Mouse (Mus musculus) yolk sac, embryonic 10.5 days (tissue): ENCODE measurements around the gene Kdm6b.

Experiments used
- DNase-seq: peaks from one replicate; pipeline ENCODE4 v3.0.0-alpha.2; 2017; ENCODE audit warnings: low spot score

Kdm6b gene

DNA sequence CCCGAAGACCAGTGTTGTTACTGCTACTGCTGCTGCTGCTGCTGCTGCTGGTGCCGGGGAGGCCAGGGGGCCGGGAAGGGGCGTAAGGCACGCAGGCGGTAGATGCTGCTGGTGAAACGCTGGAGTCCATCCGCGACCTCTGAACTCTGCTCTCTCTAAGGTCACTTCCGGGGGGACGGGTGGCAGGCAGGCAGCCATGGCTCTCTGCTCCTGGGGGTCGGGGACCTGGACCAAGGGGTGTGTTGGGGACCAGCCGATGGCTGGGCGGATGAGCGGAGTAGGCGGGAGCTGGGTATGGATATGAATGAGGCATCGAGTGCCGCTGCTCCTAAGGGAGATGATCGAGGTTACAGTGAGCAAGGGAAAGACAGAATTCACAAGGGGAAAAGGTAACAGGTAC, 7.2 kb downstream of the Kdm6b start:
- DNase-seq = no peak

DNA sequence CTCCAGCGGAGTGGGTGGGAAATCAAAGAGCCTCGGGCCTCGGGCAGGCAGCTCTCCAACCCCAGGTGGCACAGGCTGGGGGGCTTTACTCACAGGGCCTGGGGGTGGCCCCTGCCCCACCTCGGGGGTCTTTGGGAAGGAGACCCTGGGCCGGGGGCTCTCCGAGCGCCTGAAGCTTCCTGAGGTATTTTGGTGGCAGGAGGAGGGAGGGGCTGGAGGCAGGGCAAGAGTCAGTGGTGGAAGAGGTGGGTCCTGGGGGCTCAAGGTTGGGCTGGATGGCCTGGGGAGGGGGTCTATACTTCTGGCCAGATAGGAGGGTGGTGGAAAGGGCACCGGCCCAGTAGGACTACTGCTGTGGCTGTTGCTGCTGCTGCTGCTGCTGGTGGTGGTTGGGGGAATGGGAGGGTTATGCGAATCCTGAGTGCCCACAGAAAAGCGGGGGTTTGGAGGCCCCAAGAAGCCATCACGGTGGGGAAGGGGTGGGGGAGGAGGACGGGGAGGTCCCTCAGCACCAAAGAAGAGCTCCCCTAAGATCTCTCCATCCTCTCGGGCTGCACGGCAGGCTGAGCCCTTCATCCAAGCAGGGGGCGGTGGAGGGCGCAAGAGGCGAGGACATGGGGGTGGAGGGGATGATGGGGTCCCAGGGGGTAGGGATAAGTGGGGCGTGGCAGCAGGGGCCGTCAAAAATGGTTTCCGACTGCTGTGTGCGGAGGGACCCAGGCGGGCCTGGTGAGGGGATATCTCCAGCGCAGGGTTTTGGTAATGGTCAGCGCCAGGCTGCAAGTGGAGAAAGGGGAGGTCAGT, 7.9 kb downstream of the Kdm6b start:
- no peak for DNase-seq

DNA sequence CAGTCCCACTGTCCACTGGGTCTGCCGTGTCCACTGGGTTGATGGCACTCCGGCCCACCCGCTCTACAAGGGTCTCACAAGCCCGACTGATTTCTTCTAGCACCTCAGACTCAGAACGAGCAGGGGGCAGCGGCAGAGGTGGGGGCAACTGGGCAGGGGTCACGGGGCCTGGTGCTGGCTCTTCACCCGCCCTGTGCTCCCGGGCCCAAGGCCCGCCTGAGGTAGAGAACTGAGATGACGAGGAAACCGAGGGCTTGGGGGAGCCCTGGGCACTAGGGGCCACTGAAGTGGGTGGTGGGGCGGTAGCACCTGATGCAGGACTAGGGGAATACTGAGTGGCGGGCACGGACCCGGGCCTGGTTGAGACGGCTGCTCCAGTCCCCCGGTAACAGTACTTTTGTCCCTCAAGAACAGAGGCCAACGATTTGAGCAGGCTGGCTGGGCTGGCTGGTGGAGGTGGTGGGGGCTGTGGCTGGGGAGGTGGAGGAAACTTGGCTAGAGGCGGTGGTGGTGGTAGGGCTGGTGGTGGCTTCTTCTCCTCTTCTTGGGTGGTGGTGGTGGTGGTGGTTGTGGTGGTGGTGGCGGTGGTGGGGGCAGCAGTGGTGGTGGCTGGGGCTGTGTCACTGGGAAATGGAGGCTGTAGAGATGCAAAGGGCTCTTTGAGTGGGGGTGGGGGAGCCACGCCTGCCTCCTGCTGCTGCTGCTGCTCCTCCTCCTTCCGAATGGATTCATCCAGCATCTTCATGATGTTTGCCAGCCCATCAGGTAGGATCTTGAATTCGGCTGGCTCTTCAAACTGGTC, 8.7 kb downstream of the Kdm6b start:
- no peak for DNase-seq

DNA sequence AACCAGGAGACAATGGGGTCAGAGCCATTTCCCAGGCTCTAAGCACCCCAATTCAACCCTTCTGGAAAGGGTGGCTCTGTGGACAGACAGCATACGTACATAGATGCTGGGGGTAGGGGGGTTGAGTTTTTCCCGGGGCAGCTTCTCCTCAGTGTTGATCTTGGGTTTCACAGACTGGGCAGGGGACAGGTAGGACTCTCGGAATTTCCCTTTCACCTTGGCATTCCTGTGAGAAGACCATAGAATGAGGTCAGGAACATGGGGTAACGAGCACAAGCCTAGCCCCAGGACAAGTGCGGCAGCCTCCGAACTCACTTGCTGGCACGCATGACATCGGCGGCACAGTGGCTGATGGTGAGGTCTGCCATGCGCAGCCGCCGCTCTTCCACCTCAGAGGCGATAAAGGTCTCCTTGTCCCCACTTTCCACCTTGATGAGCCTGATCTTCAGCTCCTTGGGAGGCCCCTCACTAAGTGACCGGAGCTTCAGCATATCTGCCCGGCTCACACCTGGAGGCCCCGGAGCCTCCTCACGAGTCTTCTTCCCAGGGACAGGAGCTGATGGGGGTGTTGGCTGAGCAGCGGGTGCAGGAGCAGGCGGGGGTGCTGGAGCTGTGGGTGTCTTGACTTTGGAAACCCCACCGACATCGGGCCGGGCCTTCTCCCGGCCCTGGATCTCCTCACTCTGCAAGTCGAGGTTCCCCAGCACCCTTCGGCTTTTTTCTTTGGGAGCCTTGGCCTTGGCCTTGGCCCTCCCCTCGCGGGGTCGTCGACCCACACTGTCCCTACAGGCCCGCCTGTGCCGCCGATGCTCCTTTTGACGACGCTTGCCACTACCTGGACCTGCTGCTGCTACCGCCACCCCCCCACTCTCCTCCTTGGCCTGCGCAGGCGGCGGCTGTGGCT, 9.5 kb downstream of the Kdm6b start:
- no peak for DNase-seq

DNA sequence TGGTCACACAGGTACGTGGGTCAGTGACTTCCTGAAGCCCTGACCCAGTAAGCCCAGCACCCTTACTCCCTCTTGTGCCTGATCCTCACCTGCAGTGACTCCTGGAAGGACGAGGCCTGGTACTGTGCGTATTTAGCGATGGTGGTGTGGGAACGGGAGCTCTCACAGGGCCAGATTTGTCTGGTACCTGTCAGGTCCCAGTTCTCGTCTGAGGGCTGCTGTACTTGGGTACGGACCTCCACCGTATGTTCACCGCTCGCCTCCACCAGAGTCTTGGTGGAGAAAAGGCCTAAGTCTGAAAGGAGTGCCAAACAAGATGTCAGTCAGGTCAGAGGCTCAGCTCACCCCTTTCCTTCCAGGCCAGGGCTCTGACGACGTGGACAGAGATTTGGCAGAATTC, 11.5 kb downstream of the Kdm6b start:
- DNase-seq = no peak

DNA sequence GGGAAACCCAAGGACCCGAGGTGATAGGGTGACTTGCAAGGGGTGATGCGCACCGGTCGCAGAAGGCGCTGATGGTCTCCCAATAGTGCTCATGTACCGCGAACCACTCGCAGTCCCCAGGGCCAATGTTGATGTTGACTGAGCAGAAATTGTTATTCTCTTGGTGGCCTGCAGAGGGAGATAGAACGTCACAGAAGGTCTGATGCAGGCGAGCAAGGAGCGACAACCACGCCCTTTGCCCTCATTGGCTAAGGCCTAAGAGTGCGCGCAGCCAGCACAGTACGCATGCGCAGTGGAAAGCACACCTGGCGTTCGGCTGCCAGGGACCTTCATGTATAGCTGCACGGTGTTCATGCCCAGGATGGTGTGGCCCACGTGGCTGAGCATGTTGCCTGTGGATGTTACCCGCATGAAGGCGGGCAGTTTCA, 12.3 kb downstream of the Kdm6b start:
- peak; percentile 86 for DNase-seq

DNA sequence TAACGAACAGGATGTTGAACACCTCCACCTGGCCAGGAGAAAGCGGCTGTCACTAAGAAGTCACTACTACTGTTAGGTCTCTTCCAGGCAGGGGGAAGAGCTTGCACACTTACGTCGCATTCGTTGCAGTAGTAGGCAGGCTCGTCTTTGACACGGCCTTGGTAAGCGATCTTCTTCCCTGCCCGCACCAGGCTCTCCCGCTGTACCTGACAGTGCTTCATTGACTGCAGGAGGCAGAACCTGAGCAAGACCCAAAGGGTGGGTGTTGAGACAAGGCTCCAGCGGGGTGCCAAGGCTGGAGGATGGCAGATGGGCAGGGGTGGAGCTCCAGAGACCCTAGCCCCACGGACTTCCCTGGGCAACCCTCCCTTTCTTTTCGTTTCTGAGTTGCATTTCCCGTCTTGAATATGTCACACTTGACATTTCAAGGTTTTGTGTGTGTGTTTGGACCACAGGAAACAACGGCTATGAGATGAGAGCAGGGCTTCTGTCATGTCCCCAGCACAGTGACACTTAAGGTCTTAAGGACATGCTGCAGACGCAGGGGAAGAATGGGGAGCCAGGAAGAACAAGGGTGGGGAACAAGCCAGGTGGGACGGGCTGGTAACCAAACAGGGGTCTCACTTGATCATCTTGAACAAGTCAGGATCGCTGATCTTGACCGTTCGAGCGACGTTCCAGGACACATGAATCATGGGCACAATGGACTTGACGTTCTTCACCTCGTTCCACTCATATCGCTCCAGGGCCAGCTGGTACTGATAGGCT, 13.2 kb downstream of the Kdm6b start:
- DNase-seq = no peak

DNA sequence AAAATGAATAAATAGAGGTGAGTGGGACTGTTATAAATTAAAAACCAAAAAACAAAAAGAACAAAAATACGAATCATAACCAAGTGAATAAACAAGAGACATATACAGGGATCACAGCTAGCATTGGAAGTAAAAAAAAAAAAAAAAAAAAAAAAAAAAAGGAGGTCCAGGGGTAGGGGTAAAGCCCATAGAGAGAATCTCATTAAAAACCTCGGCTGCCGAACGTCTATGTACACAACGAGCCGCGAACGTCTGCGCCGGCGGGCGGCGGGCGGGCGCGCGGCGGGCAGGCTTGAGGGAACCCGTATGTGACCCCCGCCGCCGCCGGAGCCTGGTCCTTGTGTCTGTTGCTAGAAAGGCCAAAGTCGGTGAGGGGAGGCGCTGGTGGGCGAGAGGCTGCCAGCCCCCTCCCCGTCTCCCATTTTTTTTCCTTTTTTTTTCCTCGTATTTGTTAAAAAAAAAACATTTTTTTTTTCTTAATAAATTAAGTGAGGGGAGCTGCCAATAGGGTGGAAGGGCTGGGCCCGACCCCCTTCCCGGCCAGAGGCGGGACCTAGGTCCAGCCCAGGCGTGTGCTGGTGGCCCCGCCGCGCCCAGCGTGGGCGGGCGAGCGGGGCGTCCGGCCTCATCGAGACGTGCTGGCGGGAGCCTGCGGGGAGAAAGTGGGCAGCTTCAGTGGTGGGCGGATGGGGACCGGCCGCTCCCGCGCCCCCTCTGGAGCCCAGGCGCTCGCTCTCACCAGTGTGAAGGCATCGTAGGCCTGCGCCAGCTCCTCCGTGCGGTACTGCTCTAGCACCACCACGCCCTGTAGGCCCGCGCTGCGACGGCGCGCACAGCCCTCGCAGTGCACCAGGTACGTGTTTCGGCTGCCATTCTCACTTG, 14.0 kb downstream of the Kdm6b start:
- DNase-seq = peak; percentile 32

DNA sequence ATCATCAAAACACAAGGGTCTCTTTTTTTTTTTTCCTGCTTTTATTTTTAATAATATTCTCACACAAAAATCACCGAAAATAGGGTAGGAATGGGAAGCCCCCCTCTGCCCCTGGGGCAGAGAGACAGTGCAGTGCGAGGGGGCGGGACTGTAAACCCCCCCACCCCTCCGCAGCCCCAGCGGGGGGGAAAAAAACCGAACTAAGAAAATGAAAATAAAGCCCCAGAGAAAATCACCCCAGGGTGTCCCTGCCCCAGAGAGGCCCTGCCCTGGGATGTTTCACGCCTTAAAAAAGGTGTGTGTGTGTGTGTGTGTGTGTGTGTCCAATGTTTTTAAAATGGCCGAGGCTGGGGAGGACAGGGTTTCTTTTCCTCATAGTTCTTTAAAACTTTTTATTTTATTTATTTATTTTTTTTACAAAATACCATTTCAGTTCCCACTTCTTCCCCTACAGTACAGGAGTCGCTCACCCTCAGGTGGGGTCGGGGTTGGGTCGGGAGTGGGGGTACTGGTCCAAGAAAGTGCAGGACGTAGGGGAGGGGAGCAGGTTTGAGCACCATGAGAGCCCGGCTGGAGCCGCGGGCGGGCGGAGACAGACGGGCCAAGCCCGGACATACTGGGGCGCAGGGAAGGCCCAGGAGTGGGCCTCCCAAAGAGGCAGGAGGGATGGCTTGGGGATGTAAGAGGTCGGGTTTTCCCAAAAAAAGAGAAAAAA, 14.8 kb downstream of the Kdm6b start:
- DNase-seq = peak; percentile 49

DNA sequence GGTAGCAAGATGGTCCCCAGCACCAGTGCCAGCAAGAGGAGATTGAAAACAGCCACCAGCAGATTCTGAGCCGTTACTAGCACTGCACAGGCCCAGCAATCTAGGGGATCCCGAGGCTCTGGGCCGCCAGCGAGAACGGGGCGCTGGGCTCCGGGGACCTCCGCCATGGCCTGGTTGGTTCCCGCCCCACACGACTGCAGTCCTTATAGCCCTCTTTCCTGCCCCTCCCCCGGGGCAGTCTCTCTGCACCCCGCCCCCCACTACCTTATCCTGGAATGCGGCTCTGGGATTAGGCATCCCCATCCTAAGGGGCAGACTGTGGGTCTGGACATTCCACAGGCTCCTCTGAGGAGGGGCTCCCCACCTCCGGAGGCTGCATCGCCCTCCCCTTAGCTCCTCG, 15.4 kb downstream of the Kdm6b start, which contains the start of gene Tmem88:
Gene Tmem88 (minus strand): TSS at position 176 of the 400 bp plus-strand sequence.
- DNase-seq = peak; percentile 82

DNA sequence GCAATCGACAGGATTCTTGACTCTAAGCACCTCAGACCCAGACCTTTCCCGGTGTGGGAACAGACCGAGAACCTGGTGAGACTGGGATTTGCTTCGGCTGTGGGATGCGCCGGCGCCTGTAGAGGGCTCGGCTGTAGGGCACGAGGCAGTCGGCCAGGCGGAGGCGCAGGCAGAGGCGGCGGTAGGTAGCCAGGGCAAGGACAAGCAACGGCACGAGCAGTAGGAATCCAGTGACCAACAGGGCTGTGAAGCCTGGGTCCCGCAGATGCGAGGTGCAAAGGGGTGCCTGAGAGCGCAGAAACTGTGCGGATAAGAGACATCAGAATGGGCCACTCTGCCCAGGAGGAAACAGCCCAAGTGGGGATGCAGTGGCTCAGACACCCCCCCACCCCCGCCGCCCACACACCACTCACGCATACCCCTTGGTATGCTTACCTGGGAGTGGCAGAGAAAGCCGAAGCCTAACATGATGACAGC, 15.9 kb downstream of the Kdm6b start:
- peak; percentile 43 for DNase-seq

DNA sequence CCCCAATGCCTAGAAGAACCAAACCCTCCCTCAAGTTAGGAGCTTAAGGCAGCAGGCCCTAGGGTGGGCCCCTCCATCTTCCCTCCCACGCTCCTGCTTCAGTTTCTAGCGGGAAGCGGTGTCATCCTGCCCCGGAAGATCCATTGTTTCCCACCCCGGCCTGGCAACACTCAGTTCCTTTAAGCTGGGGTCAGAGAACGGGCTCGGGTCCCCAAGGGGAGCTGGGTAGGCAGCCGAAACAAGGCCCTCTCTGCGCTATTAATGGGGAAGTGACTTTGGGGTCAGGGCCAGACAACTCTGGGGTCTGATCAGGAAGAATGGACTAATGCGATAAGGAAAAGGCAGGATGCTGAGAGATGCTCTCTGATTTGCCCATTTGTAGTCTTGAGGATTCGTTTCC, 16.7 kb downstream of the Kdm6b start:
- DNase-seq = no peak

DNA sequence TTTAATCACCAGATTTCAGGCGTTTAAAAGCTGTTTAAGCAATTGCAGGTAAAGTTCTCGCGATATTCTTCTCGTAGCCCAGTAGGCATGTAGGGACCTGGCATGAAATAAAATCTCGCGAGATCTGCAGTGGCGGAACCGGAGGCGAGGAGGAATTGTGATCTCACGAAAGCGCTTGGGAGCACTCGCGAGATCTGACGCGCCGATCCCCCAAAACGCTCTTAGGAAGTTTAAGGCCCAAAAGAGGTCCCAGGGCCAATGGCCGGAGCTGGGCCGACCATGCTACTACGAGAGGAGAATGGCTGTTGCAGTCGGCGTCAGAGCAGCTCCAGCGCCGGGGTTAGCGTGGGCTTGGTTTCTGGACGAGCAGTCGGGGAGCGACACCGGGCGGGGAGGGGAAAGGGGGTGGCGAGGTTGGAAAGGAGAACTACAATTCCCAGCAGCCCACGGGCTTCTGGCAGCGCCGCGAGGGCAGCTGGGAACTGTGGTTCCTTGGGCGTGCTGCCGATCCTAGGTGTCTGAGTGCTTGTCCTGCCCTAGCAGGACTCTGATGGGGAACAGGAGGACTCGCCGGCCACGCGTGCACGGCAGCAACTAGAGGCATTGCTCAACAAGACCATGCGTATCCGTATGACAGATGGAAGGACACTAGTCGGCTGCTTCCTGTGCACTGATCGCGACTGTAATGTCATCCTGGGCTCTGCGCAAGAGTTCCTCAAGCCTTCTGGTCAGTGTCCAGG, 17.7 kb downstream of the Kdm6b start:
- DNase-seq = peak; percentile 99

DNA sequence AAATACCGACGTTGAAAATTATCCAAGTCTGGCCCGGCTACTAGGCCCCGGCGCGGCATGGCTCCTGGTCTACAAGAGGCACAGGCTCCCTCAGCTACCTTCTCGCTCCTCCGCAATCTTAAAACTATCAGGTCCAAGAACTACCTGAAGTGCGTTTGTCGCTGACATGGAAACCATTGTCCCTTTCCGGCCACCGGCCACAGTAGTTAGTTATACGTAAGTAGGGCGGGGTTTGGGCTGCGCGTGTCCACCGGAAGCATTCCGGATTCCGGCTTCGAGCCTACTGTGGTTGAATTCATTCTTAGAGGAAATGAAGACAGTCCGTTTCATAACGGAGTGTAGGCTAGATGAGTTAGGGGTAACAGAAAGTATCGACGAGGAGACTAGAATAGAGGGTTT, 18.2 kb downstream of the Kdm6b start, which contains the start of the genes Naa38 and Cyb5d1:
Gene Naa38 (plus strand): TSS at position 253 of the 399 bp plus-strand sequence.
Gene Cyb5d1 (minus strand): TSS at position 397 of the 399 bp plus-strand sequence.
- DNase-seq = peak; percentile 94

DNA sequence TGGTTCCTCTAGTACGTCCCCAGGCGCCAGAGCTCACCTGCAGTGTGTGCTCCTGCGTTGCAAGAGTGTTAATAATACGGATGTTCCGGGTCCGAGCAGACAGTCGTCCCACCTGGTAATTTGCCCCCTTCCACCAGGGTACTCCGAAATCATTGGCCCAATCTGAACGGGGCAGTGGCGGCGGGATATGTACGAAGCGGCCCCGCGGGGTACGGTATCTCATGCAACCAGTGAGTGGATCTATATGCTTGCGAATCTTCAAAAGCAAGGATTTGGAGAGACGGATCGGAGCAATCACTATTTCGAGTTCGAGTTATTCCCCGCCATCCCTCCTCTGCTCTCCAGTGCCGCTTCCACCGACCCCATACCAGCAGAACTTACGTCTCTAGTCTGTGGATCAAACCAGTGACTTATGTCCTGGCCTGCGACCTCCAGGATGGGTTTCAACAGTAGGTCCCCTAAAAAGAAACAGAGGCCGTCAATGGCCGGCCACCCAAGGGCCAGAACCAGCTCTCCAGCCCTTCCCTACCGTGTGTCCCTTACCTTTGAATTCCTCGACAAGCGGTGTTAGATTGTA, 18.8 kb downstream of the Kdm6b start:
- DNase-seq = peak; percentile 35

DNA sequence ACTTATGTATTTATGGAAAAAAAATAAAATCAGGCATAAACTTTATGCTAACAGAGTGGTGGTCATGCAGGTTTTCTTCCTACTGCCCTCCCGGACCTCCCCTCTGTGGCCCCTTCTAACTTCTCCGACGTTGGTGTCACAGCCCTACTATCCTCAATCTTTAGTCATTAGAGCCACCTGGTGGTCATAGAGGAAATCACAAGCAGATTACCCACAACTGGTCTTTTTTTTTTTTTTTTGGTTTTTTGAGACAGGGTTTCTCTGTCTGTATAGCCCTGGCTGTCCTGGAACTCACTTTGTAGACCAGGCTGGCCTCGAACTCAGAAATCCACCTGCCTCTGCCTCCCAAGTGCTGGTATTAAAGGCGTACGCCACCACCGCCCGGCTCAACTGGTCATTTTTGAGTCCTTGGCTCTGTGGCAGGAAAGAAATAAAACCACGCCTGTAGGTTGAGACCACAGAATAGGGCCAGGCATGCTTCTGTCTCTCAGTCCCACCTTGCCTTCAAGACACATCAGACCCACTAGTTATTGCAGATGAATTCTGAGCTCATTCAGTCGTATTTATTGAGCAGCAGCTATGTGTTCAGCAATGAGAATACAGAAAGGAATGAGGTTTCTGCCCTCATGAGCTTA, 23.0 kb downstream of the Kdm6b start:
- DNase-seq = no peak

DNA sequence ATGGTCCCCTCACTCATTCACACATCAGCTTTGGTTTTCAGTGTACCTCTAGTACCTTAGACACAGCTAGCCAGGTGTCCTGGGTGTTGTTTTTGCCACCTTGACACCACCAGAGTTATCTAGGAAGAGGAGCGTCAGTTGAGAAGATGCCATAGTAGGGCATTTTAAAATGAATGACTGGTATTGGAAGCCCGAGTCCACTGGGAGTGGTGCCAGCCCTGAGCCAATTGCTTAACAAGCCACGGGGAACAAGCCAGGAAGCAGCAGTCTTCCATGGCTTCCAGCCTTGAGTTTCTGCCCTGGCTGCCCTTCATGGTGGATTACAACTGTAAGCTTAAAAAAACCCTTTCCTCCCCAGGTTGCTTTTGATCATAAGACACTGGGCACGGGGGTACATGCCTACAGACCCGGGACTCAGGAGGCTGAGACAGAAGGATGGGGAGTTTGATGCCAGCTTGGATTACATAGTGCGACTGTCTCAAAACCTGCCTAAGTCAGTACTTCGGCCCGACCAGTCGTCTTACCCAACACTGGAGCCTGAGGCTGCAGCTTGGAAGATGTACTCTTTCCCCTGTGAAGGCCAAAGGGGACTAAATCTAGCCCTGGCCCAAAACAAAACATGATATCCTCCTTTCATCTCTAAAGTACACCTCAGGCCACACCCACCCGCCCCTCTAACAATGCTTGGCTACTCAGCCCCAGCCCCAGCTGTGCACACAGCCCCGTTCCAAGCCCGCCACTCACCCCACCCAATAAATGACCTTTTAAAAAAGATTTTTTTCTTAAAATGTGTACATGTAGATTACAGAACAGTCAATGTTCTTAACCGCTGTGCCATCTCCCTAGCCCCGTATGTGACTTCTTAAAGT, 23.7 kb downstream of the Kdm6b start:
- no peak for DNase-seq
